ENCODE assay signal across 30 mouse cellular contexts in genomic region chr13:101876069-101876468, GRCm38 (mm10).
"Had no signal": no experiment of that assay in that cellular context is flagged by ENCODE, and none has a peak within 500 bp of the region (broad histone marks: within the 10 kb centered on the region; RNA-seq: fewer than 3 reads in every experiment).

No protein-coding gene starts in this region.

- DNase-seq: heart, postnatal 10 days; heart, postnatal 14 days; heart, postnatal 36 days; heart, postnatal 4 days; kidney, adult 11 months; kidney, adult 18-20 months; kidney, adult 2 months; kidney, adult 8-10 months; kidney, adult 9 months; kidney, postnatal 10 days; kidney, postnatal 14 days; kidney, postnatal 25 days; kidney, postnatal 36 days; kidney, postnatal 4 days; layer of hippocampus, adult 9-11 months; layer of hippocampus, postnatal 36 days had no signal

- H3K27me3 ChIP-seq: heart, embryonic 12.5 days; heart, embryonic 13.5 days; heart, embryonic 15.5 days; hindbrain, embryonic 12.5 days; hindbrain, embryonic 13.5 days; hindbrain, embryonic 15.5 days; intestine, embryonic 15.5 days; kidney, embryonic 15.5 days had no signal

- H3K4me3 ChIP-seq: heart, embryonic 10.5 days; heart, embryonic 12.5 days; heart, embryonic 13.5 days; heart, embryonic 15.5 days; hindbrain, embryonic 10.5 days; hindbrain, embryonic 12.5 days; hindbrain, embryonic 13.5 days; hindbrain, embryonic 15.5 days; intestine, embryonic 15.5 days; kidney, embryonic 15.5 days; layer of hippocampus, adult 2 months had no signal

- H3K27ac ChIP-seq: heart, embryonic 10.5 days; heart, embryonic 13.5 days; heart, embryonic 15.5 days; hindbrain, embryonic 10.5 days; hindbrain, embryonic 12.5 days; hindbrain, embryonic 13.5 days; hindbrain, embryonic 14.5 days; hindbrain, embryonic 15.5 days; hindbrain, postnatal 0 days; intestine, embryonic 15.5 days; kidney, embryonic 15.5 days; kidney, postnatal 0 days; layer of hippocampus, adult 2 months had no signal

- H3K9ac ChIP-seq: heart, embryonic 12.5 days; heart, embryonic 13.5 days; heart, embryonic 15.5 days; hindbrain, embryonic 12.5 days; hindbrain, embryonic 13.5 days; hindbrain, embryonic 14.5 days; hindbrain, embryonic 15.5 days; intestine, embryonic 15.5 days; kidney, embryonic 15.5 days had no signal

- H3K36me3 ChIP-seq: heart, embryonic 10.5 days; heart, embryonic 12.5 days; heart, embryonic 13.5 days; heart, embryonic 15.5 days; hindbrain, embryonic 10.5 days; hindbrain, embryonic 12.5 days; hindbrain, embryonic 13.5 days; hindbrain, embryonic 15.5 days; intestine, embryonic 15.5 days; kidney, embryonic 15.5 days had no signal

- H3K4me1 ChIP-seq: heart, embryonic 10.5 days; heart, embryonic 12.5 days; heart, embryonic 13.5 days; heart, embryonic 15.5 days; hindbrain, embryonic 10.5 days; hindbrain, embryonic 12.5 days; hindbrain, embryonic 13.5 days; hindbrain, embryonic 15.5 days; intestine, embryonic 15.5 days; kidney, embryonic 15.5 days had no signal
